Mouse (Mus musculus) midbrain, embryonic 11.5 days (tissue): ENCODE results near the gene Ddx50. TPM values are rescaled to one million over a fixed set of nuclear protein-coding genes. Genes with fewer than 3 reads are reported as not detected.

ENCODE experiments used
- ATAC-seq: fragments of 200-750 bp; cut with Nextera tagmentation; 2 replicates; pipeline ENCODE4 v1.8.0; 2017; ENCODE audit warnings: moderate TSS enrichment, moderate library complexity; ENCODE audit not compliant: low FRiP score
- DNase-seq: peaks from one replicate; pipeline ENCODE4 v3.0.0; 2015; ENCODE audit warnings: low spot score; ENCODE audit errors: missing footprints
- H3K27ac ChIP-seq: fragments of 300-500 bp; sonication (generic); 2 replicates; pipeline ENCODE4 v1.5.1; 2014; ENCODE audit warnings: low read depth, low read length
- H3K27me3 ChIP-seq: fragments of 300-500 bp; sonication (generic); 2 replicates; pipeline ENCODE4 v1.6.1; 2014; ENCODE audit warnings: mild to moderate bottlenecking, low read length, moderate library complexity, mixed read lengths; ENCODE audit not compliant: control insufficient read depth, insufficient read depth
- H3K36me3 ChIP-seq: fragments of 300-500 bp; sonication (generic); 2 replicates; pipeline ENCODE4 v1.6.1; 2014; ENCODE audit warnings: mild to moderate bottlenecking, low read length, moderate library complexity, mixed read lengths; ENCODE audit not compliant: control insufficient read depth, insufficient read depth
- H3K4me1 ChIP-seq: fragments of 300-500 bp; sonication (generic); 2 replicates; pipeline ENCODE4 v1.6.1; 2014; ENCODE audit warnings: low read length; ENCODE audit not compliant: control insufficient read depth, insufficient read depth
- H3K4me2 ChIP-seq: fragments of 300-500 bp; sonication (generic); 2 replicates; pipeline ENCODE4 v1.6.1; 2014; ENCODE audit warnings: mild to moderate bottlenecking, moderate library complexity
- H3K4me3 ChIP-seq: fragments of 300-500 bp; sonication (generic); 2 replicates; pipeline ENCODE4 v1.5.1; 2014; ENCODE audit warnings: low read depth, low read length
- H3K9ac ChIP-seq: fragments of 300-500 bp; sonication (generic); 2 replicates; pipeline ENCODE4 v1.6.1; 2014; ENCODE audit warnings: low read length
- H3K9me3 ChIP-seq: fragments of 300-500 bp; sonication (generic); 2 replicates; pipeline ENCODE4 v1.6.1; 2016; ENCODE audit warnings: low read length; ENCODE audit not compliant: control insufficient read depth
- WGBS: fragments of 180-500 bp; shearing (Covaris S2); extraction: QIAGEN DNeasy Blood & Tissue Kit; methylation state at CpG from one replicate; pipeline ENCODE4 v1.1.7; 2014; 5-methylcytosine and 5-hydroxymethylcytosine counted together
- microRNA-seq: library from miRNA; unstranded; fragments of <30 nt; microRNA quantifications from one replicate; pipeline ENCODE4, GENCODE M21; 2017
- polyA plus RNA-seq: library from polyadenylated mRNA; unstranded; fragments of >200 nt; fragmentation: Nextera tagmentation; extraction: Ambion mirVana; gene quantifications from 2 replicates; pipeline ENCODE4 v1.2.1, GENCODE M21; 2014

The Ddx50 gene
- polyA plus RNA-seq, 1 experiment from 2014 or later: 127 TPM

GRCm38 (mm10) chr10:62570126-62570871 lies 80.7 kb downstream of the Ddx50 start:
- ATAC-seq: no peak
- H3K36me3 ChIP-seq: peaks cover 25% of the 10 kb centered on the region

GRCm38 (mm10) chr10:62568861-62569260 lies 82.2 kb downstream of the Ddx50 start:
- no peaks in the 10 kb centered on the region for H3K4me1 ChIP-seq
- H3K4me3 ChIP-seq: no peak overlapping the region
- ATAC-seq (no peak), DNase-seq (peak; percentile 35)
- 90% methylated on average over 4 of the region's 4 CpGs for WGBS
- H3K27ac ChIP-seq: no peak overlapping the region
- no peaks in the 10 kb centered on the region for H3K27me3 ChIP-seq
- H3K4me2 ChIP-seq: no peak overlapping the region
- no peaks in the 10 kb centered on the region for H3K9me3 ChIP-seq
- H3K9ac ChIP-seq: no peak overlapping the region
- peaks cover 26% of the 10 kb centered on the region for H3K36me3 ChIP-seq

More at GRCm38 (mm10) chr10:62570126-62570871, 80.7 kb downstream of the Ddx50 start:
- 95% methylated on average over 7 of the region's 7 CpGs for WGBS
- H3K9me3 ChIP-seq: no peaks in the 10 kb centered on the region
- no peaks in the 10 kb centered on the region for H3K27me3 ChIP-seq
- H3K27ac ChIP-seq: no peak overlapping the region
- H3K4me2 ChIP-seq: no peak overlapping the region
- no peak overlapping the region for H3K4me3 ChIP-seq
- H3K4me1 ChIP-seq: no peaks in the 10 kb centered on the region
- no peak overlapping the region for H3K9ac ChIP-seq
- DNase-seq: peak; percentile 83

Small RNA genes lying within 50 kb of the gene (microRNA-seq; reads per million reads assigned to microRNA genes)
- not detected for gene Mir7215

Other genes with a start within 250 kb of the Ddx50 start
- gene Hkdc1, start 228.7 kb downstream of the Ddx50 start, polyA plus RNA-seq: 0.07 and 0.11 TPM in 2 replicates
- gene 4930507D05Rik, start 201.7 kb downstream of the Ddx50 start, polyA plus RNA-seq: 1.2 and 1.7 TPM in 2 replicates
- gene Supv3l1, start 201.5 kb downstream of the Ddx50 start, polyA plus RNA-seq: 29.1 and 31.6 TPM in 2 replicates
- gene Vps26a, start 164.4 kb downstream of the Ddx50 start, polyA plus RNA-seq: 107 and 117 TPM in 2 replicates
- 6.6 and 6.8 TPM in 2 replicates for gene Srgn, start 123.8 kb downstream of the Ddx50 start, polyA plus RNA-seq
- gene Kif1bp, start 72.8 kb downstream of the Ddx50 start, polyA plus RNA-seq: 56.2 and 61.1 TPM in 2 replicates
- gene Ddx21, start 48.9 kb downstream of the Ddx50 start, polyA plus RNA-seq: 37.5 and 39.2 TPM in 2 replicates
- 2.4 and 2.5 TPM in 2 replicates for gene Stox1, start 74.9 kb upstream of the Ddx50 start, polyA plus RNA-seq
- 159 and 168 TPM in 2 replicates for gene Ccar1, start 141.1 kb upstream of the Ddx50 start, polyA plus RNA-seq